Mouse (Mus musculus): ENCODE data around the gene Cdc7. TPM values are rescaled to one million over a fixed set of nuclear protein-coding genes. Genes with fewer than 3 reads are reported as not detected.
A peak's percentile ranks its signal among the peaks of the same experiment; 100 is the strongest.

Gene Cdc7
- total RNA-seq, 2 experiments from 2014 or later, result 19.6 to 22.7 TPM

- peak; percentile 72 for ATAC-seq (ENCODE audit: poor library complexity, severe bottlenecking)
These were observed 26.6 kb downstream of the Cdc7 start for GRCm38 (mm10) chr5:106990639-106991299.

GRCm38 (mm10) chr5:106991300-106991929, 27.3 kb downstream of the Cdc7 start:
- peak; percentile 81 for ATAC-seq (ENCODE audit: poor library complexity, severe bottlenecking)

- no peak for ATAC-seq (ENCODE audit: poor library complexity, severe bottlenecking)
These were observed 30.6 kb downstream of the Cdc7 start for GRCm38 (mm10) chr5:106994716-106995115.

- 0 out of 2 replicates have a peak, but pooled peaks have one; percentile 15 for ATAC-seq (ENCODE audit: poor library complexity, severe bottlenecking)
These were observed 31.9 kb downstream of the Cdc7 start for GRCm38 (mm10) chr5:106995886-106996538.

GRCm38 (mm10) chr5:106996539-106997244, 32.6 kb downstream of the Cdc7 start:
- no peak for ATAC-seq (ENCODE audit: poor library complexity, severe bottlenecking)

- ATAC-seq (ENCODE audit: poor library complexity, severe bottlenecking), result no peak
These were observed 37.4 kb downstream of the Cdc7 start for GRCm38 (mm10) chr5:107001396-107002090.

- ATAC-seq (ENCODE audit: poor library complexity, severe bottlenecking), result no peak
These were observed 37.9 kb downstream of the Cdc7 start for GRCm38 (mm10) chr5:107002091-107002416.

- ATAC-seq (ENCODE audit: poor library complexity, severe bottlenecking), result no peak
These were observed 45.6 kb downstream of the Cdc7 start for GRCm38 (mm10) chr5:107009721-107010120.

- peak; percentile 61 for ATAC-seq (ENCODE audit: poor library complexity, severe bottlenecking)
These were observed 46.2 kb downstream of the Cdc7 start for GRCm38 (mm10) chr5:107010300-107010699.

GRCm38 (mm10) chr5:107011316-107012029, 47.4 kb downstream of the Cdc7 start:
- ATAC-seq (ENCODE audit: poor library complexity, severe bottlenecking), result no peak

GRCm38 (mm10) chr5:107012030-107012715, 48.1 kb downstream of the Cdc7 start:
- ATAC-seq (ENCODE audit: poor library complexity, severe bottlenecking), result peak; percentile 8; the same call in 1 of the 2 replicates

GRCm38 (mm10) chr5:107013393-107013792, 49.3 kb downstream of the Cdc7 start:
- no peak for ATAC-seq (ENCODE audit: poor library complexity, severe bottlenecking)

- no peak for ATAC-seq (ENCODE audit: poor library complexity, severe bottlenecking)
These were observed 50.0 kb downstream of the Cdc7 start for GRCm38 (mm10) chr5:107014146-107014545.

- peak; percentile 6; the same call in 1 of the 2 replicates for ATAC-seq (ENCODE audit: poor library complexity, severe bottlenecking)
These were observed 50.9 kb downstream of the Cdc7 start for GRCm38 (mm10) chr5:107015046-107015421.

- peak; percentile 45 for ATAC-seq (ENCODE audit: poor library complexity, severe bottlenecking)
These were observed 51.4 kb downstream of the Cdc7 start for GRCm38 (mm10) chr5:107015422-107016081.

- no peak for ATAC-seq (ENCODE audit: poor library complexity, severe bottlenecking)
These were observed 52.4 kb downstream of the Cdc7 start for GRCm38 (mm10) chr5:107016538-107016937.

- 0 out of 2 replicates have a peak, but pooled peaks have one; percentile 23 for ATAC-seq (ENCODE audit: poor library complexity, severe bottlenecking)
These were observed 53.4 kb downstream of the Cdc7 start for GRCm38 (mm10) chr5:107017544-107017943.

GRCm38 (mm10) chr5:107019057-107019456, 54.9 kb downstream of the Cdc7 start:
- ATAC-seq (ENCODE audit: poor library complexity, severe bottlenecking), result no peak

GRCm38 (mm10) chr5:107019904-107020303, 55.8 kb downstream of the Cdc7 start:
- no peak for ATAC-seq (ENCODE audit: poor library complexity, severe bottlenecking)
